Mouse (Mus musculus) gastrocnemius, postnatal 36 days (tissue): ENCODE measurements around the gene Cyp2c38. TPM values are rescaled to one million over a fixed set of nuclear protein-coding genes. Genes with fewer than 3 reads are reported as not detected.
"Not testable (repeated sequence)": the region's sequence is repeated elsewhere in the genome, so short reads cannot be mapped to it uniquely, and the experiment has no call there.

Experiments
- DNase-seq, 2 experiments: peaks; one replicate each; pipeline ENCODE4 v3.0.0; 2022
- intact Hi-C: fragments of 180-260 bp; cut with DNase I; formaldehyde crosslinking; loops from one replicate; pipeline ENCODE4 v1.15.1; 2025
- long read RNA-seq, 2 experiments: library from polyadenylated mRNA; stranded (forward); transcript quantifications; one replicate each; pipeline ENCODE4 v2.0.0; 2021
- total RNA-seq, 2 experiments: library from RNA; stranded (reverse); gene quantifications; 2 replicates each; pipeline ENCODE4 v1.2.3; 2021

The Cyp2c38 gene
- not detected for total RNA-seq
- long read RNA-seq, experiment 1 = 0 reads
- long read RNA-seq, experiment 2 = 0 reads

DNA sequence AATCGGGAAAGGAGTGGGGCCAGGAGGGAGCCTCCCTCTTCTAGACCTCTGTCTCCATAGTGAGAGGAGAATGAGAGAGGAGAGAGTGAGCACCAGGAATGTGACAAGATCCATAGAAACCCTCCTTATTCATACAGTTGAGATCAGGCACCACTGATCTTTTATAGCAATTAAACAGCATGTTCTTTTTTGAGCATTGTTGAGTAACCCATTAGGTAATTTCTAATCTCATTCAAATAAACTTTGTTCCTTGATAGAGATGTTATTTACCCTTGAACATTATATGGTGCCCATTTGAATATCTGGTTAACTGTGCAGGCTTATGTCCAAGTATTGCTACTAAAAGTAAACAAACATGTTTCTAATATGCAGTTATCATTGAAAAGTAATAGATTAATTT is at the start of gene Cyp2c38:
Cyp2c38 (minus strand) TSS at position 135 of the 400 bp plus-strand sequence.
- intact Hi-C loops = no loop called here
- no peak for DNase-seq

DNA sequence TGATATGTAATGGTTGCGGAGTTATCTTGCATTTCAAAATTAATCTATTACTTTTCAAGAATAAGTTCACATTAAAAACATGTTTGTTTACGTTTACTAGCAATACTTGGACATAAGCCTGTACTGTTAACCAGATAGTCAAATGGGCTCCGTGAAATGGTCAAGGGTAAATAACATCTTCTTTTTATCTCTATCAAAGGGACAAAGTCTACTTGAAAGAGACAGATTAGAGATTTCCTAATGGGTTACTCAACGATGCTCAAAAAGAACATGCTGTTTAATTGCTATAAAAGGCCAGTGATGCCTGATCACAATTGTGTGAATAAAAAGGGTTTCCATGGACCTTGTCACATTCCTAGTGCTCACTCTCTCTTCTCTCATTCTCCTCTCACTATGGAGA is 47.7 kb upstream of the Cyp2c38 start, which contains the start of gene Cyp2c39:
Cyp2c39 (plus strand) TSS at position 329 of the 400 bp plus-strand sequence.
- DNase-seq = no peak
- intact Hi-C loops = no loop called here

DNA sequence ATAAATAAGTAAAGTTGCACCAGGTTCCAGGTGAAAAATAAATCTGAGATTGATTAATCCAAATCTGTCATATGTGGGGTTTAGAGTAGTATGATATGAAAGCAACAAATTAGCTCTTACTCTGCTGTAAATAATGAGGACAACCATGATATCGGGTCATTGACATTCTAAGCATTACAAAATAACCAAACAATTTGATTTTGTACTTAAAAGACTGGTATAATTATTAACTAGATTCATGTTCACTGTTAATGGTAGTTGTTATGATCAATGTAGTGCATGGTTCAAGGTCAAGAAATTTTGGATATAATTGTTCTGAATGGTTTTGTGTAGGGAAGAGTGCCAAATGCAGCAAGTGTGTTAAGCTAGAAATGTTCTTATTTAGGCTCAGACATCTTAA is 46.7 kb upstream of the Cyp2c38 start:
- intact Hi-C loops = no loop called here
- DNase-seq = no peak

DNA sequence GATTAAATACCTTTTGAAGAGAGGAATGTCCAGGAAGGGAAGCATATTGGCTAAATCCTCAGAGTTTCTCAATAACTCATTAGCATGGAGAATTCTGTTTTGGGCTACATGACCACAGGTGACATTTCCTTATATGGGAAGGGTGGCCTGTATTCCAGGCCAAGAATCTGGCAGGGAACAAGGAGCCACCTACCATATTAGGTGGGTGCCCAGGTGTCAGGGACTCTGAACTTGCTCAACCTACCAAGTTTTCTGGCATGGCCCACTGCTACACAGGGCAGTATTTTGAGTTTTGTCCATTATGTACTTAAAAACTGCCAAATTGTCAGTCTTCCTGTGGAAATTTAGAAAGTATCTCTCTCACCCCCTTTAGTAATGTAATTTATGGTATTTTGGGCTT is 43.5 kb upstream of the Cyp2c38 start:
- intact Hi-C loops = no loop called here
- no peak for DNase-seq

DNA sequence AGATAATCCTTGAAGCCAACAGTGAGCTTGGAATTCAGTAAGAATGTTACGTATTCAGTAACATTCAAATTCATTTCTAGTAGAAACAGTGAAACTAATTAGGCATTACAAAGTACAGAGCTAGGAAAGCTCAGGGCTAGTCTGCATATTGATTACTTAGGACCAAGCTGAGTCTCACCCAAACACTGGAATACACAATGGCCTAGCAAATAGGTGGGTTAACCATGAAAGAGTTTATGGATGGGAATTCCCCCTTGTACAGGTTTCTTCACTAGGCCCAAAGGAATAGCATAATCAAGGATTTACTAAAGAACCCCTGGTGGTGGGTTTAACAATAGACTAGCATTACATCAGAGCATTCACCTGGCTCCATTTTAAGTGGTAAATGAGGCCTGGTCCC is 21.1 kb upstream of the Cyp2c38 start:
- DNase-seq, intact Hi-C loops: not testable (repeated sequence)

DNA sequence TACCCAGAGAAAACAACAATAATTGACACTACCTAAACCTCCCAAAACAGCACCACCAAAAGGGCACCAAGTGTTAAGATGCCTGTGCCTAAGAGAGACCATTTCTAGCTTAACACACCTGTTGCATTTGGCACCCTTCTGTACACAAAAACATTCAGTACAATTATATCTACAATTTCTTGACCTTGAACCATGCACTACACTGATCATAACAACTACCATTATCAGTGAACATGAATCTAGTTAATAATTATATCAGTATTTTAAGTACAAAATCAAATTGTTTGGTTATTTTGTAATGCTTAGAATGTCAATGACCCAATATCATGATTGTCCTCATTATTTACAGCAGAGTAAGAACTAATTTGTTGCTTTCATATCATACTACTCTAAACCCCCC is 1.0 kb upstream of the Cyp2c38 start:
- DNase-seq = no peak
- intact Hi-C loops = no loop called here

Other genes with a start within 250 kb of the Cyp2c38 start
- gene Cyp2c29, start 193.7 kb downstream of the Cyp2c38 start, total RNA-seq = not detected
- gene Cyp2c39, start 47.8 kb upstream of the Cyp2c38 start, total RNA-seq = not detected
- gene Cyp2c67, start 186.0 kb upstream of the Cyp2c38 start, total RNA-seq = not detected